Mouse (Mus musculus) gastrocnemius, postnatal 4 days (tissue): ENCODE data around the gene Krtap19-3. TPM values are rescaled to one million over a fixed set of nuclear protein-coding genes. Genes with fewer than 3 reads are reported as not detected.

Source experiments
- DNase-seq, 2 experiments: peaks; one replicate each; pipeline ENCODE4 v3.0.0; 2021 to 2022; ENCODE audit warnings: low spot score in 2 of 2, mixed read lengths in 2 of 2
- long read RNA-seq, 2 experiments: library from polyadenylated mRNA; stranded (forward); transcript quantifications; one replicate each; pipeline ENCODE4 v2.0.0; 2021
- total RNA-seq, 2 experiments: library from RNA; stranded (reverse); gene quantifications; 2 replicates each; pipeline ENCODE4 v1.2.3; 2021

The Krtap19-3 gene
- total RNA-seq: not detected
- long read RNA-seq, experiment 1, transcript Krtap19-3-201 (1 exons, 526 nt): major isoform, 5 of 5 reads
- long read RNA-seq, experiment 1, partial matches to known transcripts: 0 of 5 reads
- long read RNA-seq, experiment 1, other reads (novel, unspliced or antisense): 0 of 5 reads
- long read RNA-seq, experiment 2: 0 reads

GRCm38 (mm10) chr16:88877938-88878337, at the start of gene Krtap19-3:
TSS of gene Krtap19-3 (minus strand) at chr16:88878038.
- no peak for DNase-seq

- DNase-seq: no peak
These were observed 18.5 kb upstream of the Krtap19-3 start, which contains the start of gene Krtap19-5 for GRCm38 (mm10) chr16:88896357-88896756. TSS of gene Krtap19-5 (minus strand) at chr16:88896457.

GRCm38 (mm10) chr16:88886870-88887269, 9.0 kb upstream of the Krtap19-3 start:
- DNase-seq: no peak

- no peak for DNase-seq
These were observed 7.2 kb upstream of the Krtap19-3 start, which contains the start of gene Krtap19-4 for GRCm38 (mm10) chr16:88884989-88885388. TSS of gene Krtap19-4 (minus strand) at chr16:88885089.

GRCm38 (mm10) chr16:88874169-88874568, 3.7 kb downstream of the Krtap19-3 start, which contains the start of gene Krtap19-2:
TSS of gene Krtap19-2 (minus strand) at chr16:88874269.
- DNase-seq: no peak

- DNase-seq: no peak
These were observed 8.5 kb downstream of the Krtap19-3 start, which contains the start of gene Krtap19-1 for GRCm38 (mm10) chr16:88869311-88869710. TSS of gene Krtap19-1 (minus strand) at chr16:88869411.

- DNase-seq: no peak
These were observed 12.9 kb downstream of the Krtap19-3 start for GRCm38 (mm10) chr16:88864887-88865407.

GRCm38 (mm10) chr16:88851450-88851849, 26.4 kb downstream of the Krtap19-3 start:
- DNase-seq: no peak

- no peak for DNase-seq
These were observed 29.3 kb downstream of the Krtap19-3 start for GRCm38 (mm10) chr16:88848558-88848957.

GRCm38 (mm10) chr16:88847363-88847762, 30.5 kb downstream of the Krtap19-3 start:
- DNase-seq: no peak

Other genes starting within 250 kb of the Krtap19-3 start
- not detected for gene Krtap26-1, start 230.2 kb downstream of the Krtap19-3 start, total RNA-seq
- not detected for gene Krtap27-1, start 206.4 kb downstream of the Krtap19-3 start, total RNA-seq
- not detected for gene 2310061N02Rik, start 170.1 kb downstream of the Krtap19-3 start, total RNA-seq
- gene Krtap13-1, start 149.2 kb downstream of the Krtap19-3 start, total RNA-seq: not detected
- not detected for gene Krtap13, start 126.4 kb downstream of the Krtap19-3 start, total RNA-seq
- gene 2310034C09Rik, start 119.2 kb downstream of the Krtap19-3 start, total RNA-seq: not detected
- not detected for gene 2310057N15Rik, start 103.8 kb downstream of the Krtap19-3 start, total RNA-seq
- gene Gm5965, start 100.1 kb downstream of the Krtap19-3 start, total RNA-seq: not detected
- not detected for gene Gm20741, start 65.8 kb downstream of the Krtap19-3 start, total RNA-seq
- gene Krtap15, start 57.8 kb downstream of the Krtap19-3 start, total RNA-seq: not detected
- gene Krtap14, start 51.9 kb downstream of the Krtap19-3 start, total RNA-seq: not detected
- gene Krtap19-1, start 8.6 kb downstream of the Krtap19-3 start, total RNA-seq: not detected
- gene Krtap19-2, start 3.8 kb downstream of the Krtap19-3 start, total RNA-seq: not detected
- gene Krtap19-4, start 7.1 kb upstream of the Krtap19-3 start, total RNA-seq: not detected
- gene Krtap19-5, start 18.4 kb upstream of the Krtap19-3 start, total RNA-seq: not detected
- gene Krtap19-9b, start 54.2 kb upstream of the Krtap19-3 start, total RNA-seq: not detected
- not detected for gene Krtap16-3, start 84.8 kb upstream of the Krtap19-3 start, total RNA-seq
- gene Krtap22-2, start 132.7 kb upstream of the Krtap19-3 start, total RNA-seq: not detected
- gene Gm10229, start 137.2 kb upstream of the Krtap19-3 start, total RNA-seq: not detected
- gene Krtap6-1, start 153.7 kb upstream of the Krtap19-3 start, total RNA-seq: not detected
- gene Gm10228, start 163.4 kb upstream of the Krtap19-3 start, total RNA-seq: not detected
- not detected for gene Krtap6-5, start 169.8 kb upstream of the Krtap19-3 start, total RNA-seq
- gene 1110025L11Rik, start 186.0 kb upstream of the Krtap19-3 start, total RNA-seq: not detected
- not detected for gene Krtap6-3, start 206.0 kb upstream of the Krtap19-3 start, total RNA-seq